Mouse (Mus musculus): ENCODE measurements around the gene Pdlim4. TPM values are rescaled to one million over a fixed set of nuclear protein-coding genes. Genes with fewer than 3 reads are reported as not detected.
"Not testable (repeated sequence)": the region's sequence is repeated elsewhere in the genome, so short reads cannot be mapped to it uniquely, and the experiment has no call there.

The Pdlim4 gene
- polyA plus RNA-seq, 1 experiment from 2014 or later, result 55.5 TPM

DNA sequence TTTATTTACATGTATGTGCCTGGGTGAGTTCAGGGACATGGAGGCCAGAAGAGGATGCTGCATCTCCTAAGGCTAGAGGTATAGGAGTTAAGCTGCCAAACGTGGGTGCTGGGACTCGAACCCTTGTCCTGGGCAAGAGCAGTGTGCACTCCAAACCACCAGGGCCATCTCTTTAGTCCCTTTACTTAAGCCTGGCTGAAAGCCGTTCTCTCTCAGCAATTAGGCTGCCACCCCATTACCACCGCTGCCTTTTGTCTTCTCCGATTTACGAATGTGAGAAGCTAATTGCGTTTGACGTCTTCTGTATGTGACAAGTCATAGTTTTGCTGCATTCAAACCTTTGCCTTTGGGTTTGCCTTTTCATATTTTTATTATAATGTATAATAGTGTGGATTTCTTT lies 52.8 kb downstream of the Pdlim4 start:
- Histone ChIP-seq H3K9ac (ENCODE audit: low read length) (no peak overlapping the region), H3K27ac (replicated peaks) (no peak overlapping the region), H3K4me1 (replicated peaks; ENCODE audit: control insufficient read depth, insufficient read depth) (no peaks in the 10 kb centered on the region), H3K4me2 (replicated peaks; ENCODE audit: low read depth) (no peak overlapping the region), H3K36me3 (ENCODE audit: control insufficient read depth, insufficient read depth, low read length) (no peaks in the 10 kb centered on the region), H3K9me3 (ENCODE audit: control insufficient read depth, low read length) (no peaks in the 10 kb centered on the region), H3K27me3 (ENCODE audit: control insufficient read depth, insufficient read depth, low read length) (no peaks in the 10 kb centered on the region), H3K4me3 (ENCODE audit: low read depth, low read length) (no peak overlapping the region)
- WGBS, result 74% methylated on average over 8 of the region's 8 CpGs
- ATAC-seq (ENCODE audit: low FRiP score, low TSS enrichment), result no peak
- no peak for DNase-seq (ENCODE audit: low spot score)
- TF ChIP-seq CTCF (IDR thresholded peaks at IDR 0.05; ENCODE audit: low read depth) (no peak), EP300 (optimal IDR thresholded peaks at IDR 0.05) (no peak)

- Histone ChIP-seq H3K36me3 (ENCODE audit: control insufficient read depth, insufficient read depth, low read length) (no peaks in the 10 kb centered on the region), H3K9me3 (ENCODE audit: control insufficient read depth, low read length) (no peaks in the 10 kb centered on the region), H3K4me1 (replicated peaks; ENCODE audit: control insufficient read depth, insufficient read depth) (no peaks in the 10 kb centered on the region), H3K27ac (replicated peaks) (no peak overlapping the region), H3K4me2 (replicated peaks; ENCODE audit: low read depth) (no peak overlapping the region), H3K27me3 (ENCODE audit: control insufficient read depth, insufficient read depth, low read length) (no peaks in the 10 kb centered on the region), H3K9ac (ENCODE audit: low read length) (no peak overlapping the region), H3K4me3 (ENCODE audit: low read depth, low read length) (no peak overlapping the region)
- WGBS, result 85% methylated on average over 5 of the region's 5 CpGs
- ATAC-seq (ENCODE audit: low FRiP score, low TSS enrichment), result no peak
- no peak for DNase-seq (ENCODE audit: low spot score)
- no peak for TF ChIP-seq EP300 (optimal IDR thresholded peaks at IDR 0.05)
- TF ChIP-seq CTCF (IDR thresholded peaks at IDR 0.05; ENCODE audit: low read depth), result no peak
These were observed 55.9 kb downstream of the Pdlim4 start for GRCm38 (mm10) chr11:54012961-54013360.

GRCm38 (mm10) chr11:54011255-54011654 lies 57.6 kb downstream of the Pdlim4 start:
- ATAC-seq (ENCODE audit: low FRiP score, low TSS enrichment) (peak; percentile 67; the same call in 1 of the 2 replicates), DNase-seq (ENCODE audit: low spot score) (no peak)
- H3K27ac ChIP-seq (replicated peaks), result no peak overlapping the region
- H3K4me2 ChIP-seq (replicated peaks; ENCODE audit: low read depth), result no peak overlapping the region
- TF ChIP-seq CTCF (IDR thresholded peaks at IDR 0.05; ENCODE audit: low read depth) (no peak), EP300 (optimal IDR thresholded peaks at IDR 0.05) (no peak)
- no peaks in the 10 kb centered on the region for H3K27me3 ChIP-seq (ENCODE audit: control insufficient read depth, insufficient read depth, low read length)
- WGBS, result 65% methylated on average over 2 of the region's 2 CpGs
- H3K9ac ChIP-seq (ENCODE audit: low read length), result no peak overlapping the region
- H3K9me3 ChIP-seq (ENCODE audit: control insufficient read depth, low read length), result no peaks in the 10 kb centered on the region
- no peak overlapping the region for H3K4me3 ChIP-seq (ENCODE audit: low read depth, low read length)
- no peaks in the 10 kb centered on the region for H3K4me1 ChIP-seq (replicated peaks; ENCODE audit: control insufficient read depth, insufficient read depth)
- H3K36me3 ChIP-seq (ENCODE audit: control insufficient read depth, insufficient read depth, low read length), result no peaks in the 10 kb centered on the region

DNA sequence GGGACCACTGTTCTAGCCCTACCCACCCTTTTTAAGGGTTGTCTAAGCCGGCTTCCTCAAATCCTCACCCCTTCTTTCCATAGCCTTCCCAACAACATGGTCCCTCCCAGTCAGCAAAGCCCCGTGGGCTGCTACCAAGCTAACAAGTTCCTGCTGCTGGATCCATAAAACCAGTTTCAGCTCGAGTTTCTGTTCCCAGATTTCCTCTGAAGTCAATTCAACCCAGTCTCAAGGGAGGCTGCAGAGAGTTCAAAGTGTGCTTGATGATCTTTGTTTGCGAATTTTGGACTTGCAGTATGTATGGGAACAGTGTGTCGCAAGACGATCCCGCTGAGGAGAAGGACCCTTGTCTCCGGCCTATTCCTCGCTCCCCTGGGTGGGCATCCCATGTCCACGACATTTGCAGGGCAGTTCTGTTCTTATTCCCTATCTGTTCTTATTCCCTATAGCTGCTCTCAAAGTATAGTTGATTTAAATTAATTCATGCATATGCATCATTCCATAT lies 60.3 kb downstream of the Pdlim4 start:
- H3K36me3 ChIP-seq (ENCODE audit: control insufficient read depth, insufficient read depth, low read length), result no peaks in the 10 kb centered on the region
- H3K27me3 ChIP-seq (ENCODE audit: control insufficient read depth, insufficient read depth, low read length), result no peaks in the 10 kb centered on the region
- H3K4me1 ChIP-seq (replicated peaks; ENCODE audit: control insufficient read depth, insufficient read depth), result no peaks in the 10 kb centered on the region
- ATAC-seq (ENCODE audit: low FRiP score, low TSS enrichment) (no peak), DNase-seq (ENCODE audit: low spot score) (no peak)
- no peak overlapping the region for H3K4me3 ChIP-seq (ENCODE audit: low read depth, low read length)
- no peak overlapping the region for H3K27ac ChIP-seq (replicated peaks)
- H3K9ac ChIP-seq (ENCODE audit: low read length), result no peak overlapping the region
- WGBS, result 70% methylated on average over 10 of the region's 10 CpGs
- H3K4me2 ChIP-seq (replicated peaks; ENCODE audit: low read depth), result no peak overlapping the region
- TF ChIP-seq CTCF (IDR thresholded peaks at IDR 0.05; ENCODE audit: low read depth) (no peak), EP300 (optimal IDR thresholded peaks at IDR 0.05) (no peak)
- no peaks in the 10 kb centered on the region for H3K9me3 ChIP-seq (ENCODE audit: control insufficient read depth, low read length)

- 82% methylated on average over 11 of the region's 11 CpGs for WGBS
These were observed 61.1 kb downstream of the Pdlim4 start for GRCm38 (mm10) chr11:54007717-54008116.

GRCm38 (mm10) chr11:54006901-54007300 lies 61.9 kb downstream of the Pdlim4 start:
- no peaks in the 10 kb centered on the region for H3K36me3 ChIP-seq (ENCODE audit: control insufficient read depth, insufficient read depth, low read length)
- ATAC-seq (ENCODE audit: low FRiP score, low TSS enrichment) (no peak), DNase-seq (ENCODE audit: low spot score) (no peak)
- H3K4me2 ChIP-seq (replicated peaks; ENCODE audit: low read depth), result no peak overlapping the region
- H3K27me3 ChIP-seq (ENCODE audit: control insufficient read depth, insufficient read depth, low read length), result no peaks in the 10 kb centered on the region
- no peak for TF ChIP-seq EP300 (optimal IDR thresholded peaks at IDR 0.05)
- no peak for TF ChIP-seq CTCF (IDR thresholded peaks at IDR 0.05; ENCODE audit: low read depth)
- H3K27ac ChIP-seq (replicated peaks), result no peak overlapping the region
- H3K9me3 ChIP-seq (ENCODE audit: control insufficient read depth, low read length), result no peaks in the 10 kb centered on the region
- 54% methylated on average over 4 of the region's 4 CpGs for WGBS
- no peaks in the 10 kb centered on the region for H3K4me1 ChIP-seq (replicated peaks; ENCODE audit: control insufficient read depth, insufficient read depth)
- no peak overlapping the region for H3K9ac ChIP-seq (ENCODE audit: low read length)
- H3K4me3 ChIP-seq (ENCODE audit: low read depth, low read length), result no peak overlapping the region

More at GRCm38 (mm10) chr11:54007717-54008116, 61.1 kb downstream of the Pdlim4 start:
- H3K9me3 ChIP-seq (ENCODE audit: control insufficient read depth, low read length), result no peaks in the 10 kb centered on the region
- no peak for TF ChIP-seq CTCF (IDR thresholded peaks at IDR 0.05; ENCODE audit: low read depth)
- TF ChIP-seq EP300 (optimal IDR thresholded peaks at IDR 0.05), result no peak
- no peaks in the 10 kb centered on the region for H3K4me1 ChIP-seq (replicated peaks; ENCODE audit: control insufficient read depth, insufficient read depth)
- no peak overlapping the region for H3K4me3 ChIP-seq (ENCODE audit: low read depth, low read length)
- ATAC-seq (ENCODE audit: low FRiP score, low TSS enrichment) (no peak), DNase-seq (ENCODE audit: low spot score) (no peak)
- H3K27ac ChIP-seq (replicated peaks), result no peak overlapping the region
- no peak overlapping the region for H3K9ac ChIP-seq (ENCODE audit: low read length)
- H3K27me3 ChIP-seq (ENCODE audit: control insufficient read depth, insufficient read depth, low read length), result no peaks in the 10 kb centered on the region
- no peaks in the 10 kb centered on the region for H3K36me3 ChIP-seq (ENCODE audit: control insufficient read depth, insufficient read depth, low read length)
- H3K4me2 ChIP-seq (replicated peaks; ENCODE audit: low read depth), result no peak overlapping the region

- not testable (repeated sequence) for DNase-seq (ENCODE audit: low spot score); H3K27ac ChIP-seq (replicated peaks); ATAC-seq (ENCODE audit: low FRiP score, low TSS enrichment); H3K4me3 ChIP-seq (ENCODE audit: low read depth, low read length); H3K4me1 ChIP-seq (replicated peaks; ENCODE audit: control insufficient read depth, insufficient read depth); H3K4me2 ChIP-seq (replicated peaks; ENCODE audit: low read depth); H3K9me3 ChIP-seq (ENCODE audit: control insufficient read depth, low read length); H3K27me3 ChIP-seq (ENCODE audit: control insufficient read depth, insufficient read depth, low read length); H3K36me3 ChIP-seq (ENCODE audit: control insufficient read depth, insufficient read depth, low read length); H3K9ac ChIP-seq (ENCODE audit: low read length)
- WGBS, result 46% methylated on average over 5 of the region's 5 CpGs
These were observed 62.5 kb downstream of the Pdlim4 start for GRCm38 (mm10) chr11:54006362-54006761.

All from stomach, postnatal 0 days (tissue).